Mouse (Mus musculus) midbrain, embryonic 13.5 days (tissue): ENCODE data around the gene Cenpb. TPM values are rescaled to one million over a fixed set of nuclear protein-coding genes. Genes with fewer than 3 reads are reported as not detected.

Experiments
- ATAC-seq: fragments of 200-750 bp; cut with Nextera tagmentation; 2 replicates; pipeline ENCODE4 v1.8.0; 2017; ENCODE audit warnings: mild to moderate bottlenecking, moderate TSS enrichment, moderate library complexity
- H3K27ac ChIP-seq: fragments of 300-500 bp; sonication (generic); 2 replicates; pipeline ENCODE4 v1.5.1; 2015; ENCODE audit warnings: inconsistent platforms, mild to moderate bottlenecking, moderate library complexity
- H3K27me3 ChIP-seq: fragments of 300-500 bp; sonication (generic); 2 replicates; pipeline ENCODE4 v1.6.1; 2015; ENCODE audit warnings: mild to moderate bottlenecking, inconsistent platforms
- H3K36me3 ChIP-seq: fragments of 300-500 bp; sonication (generic); 2 replicates; pipeline ENCODE4 v1.6.1; 2015; ENCODE audit warnings: mild to moderate bottlenecking, inconsistent platforms
- H3K4me1 ChIP-seq: fragments of 300-500 bp; sonication (generic); replicated peaks from 2 replicates; pipeline ENCODE4 v1.6.1; 2015; ENCODE audit warnings: inconsistent platforms
- H3K4me2 ChIP-seq: fragments of 300-500 bp; sonication (generic); replicated peaks from 2 replicates; pipeline ENCODE4 v1.6.1; 2015; ENCODE audit warnings: moderate library complexity, mild to moderate bottlenecking, inconsistent platforms
- H3K4me3 ChIP-seq: fragments of 300-500 bp; sonication (generic); replicated peaks from 2 replicates; pipeline ENCODE4 v1.5.1; 2015; ENCODE audit warnings: mild to moderate bottlenecking, inconsistent platforms
- H3K9ac ChIP-seq: fragments of 300-500 bp; sonication (generic); replicated peaks from 2 replicates; pipeline ENCODE4 v1.6.1; 2015; ENCODE audit warnings: mild to moderate bottlenecking, inconsistent platforms
- H3K9me3 ChIP-seq: fragments of 300-500 bp; sonication (generic); 2 replicates; pipeline ENCODE4 v1.6.1; 2016; ENCODE audit warnings: mild to moderate bottlenecking, inconsistent platforms
- WGBS: fragments of 180-500 bp; shearing (Covaris S2); methylation state at CpG from one replicate; pipeline ENCODE4 v1.1.7; 2015; 5-methylcytosine and 5-hydroxymethylcytosine counted together
- polyA plus RNA-seq: library from polyadenylated mRNA; unstranded; fragments of >200 nt; fragmentation: Nextera tagmentation; extraction: Ambion mirVana; gene quantifications from 2 replicates; pipeline ENCODE4 v1.2.1, GENCODE M21; 2015

Cenpb gene
- polyA plus RNA-seq, 1 experiment from 2014 or later, result 15.0 TPM

DNA sequence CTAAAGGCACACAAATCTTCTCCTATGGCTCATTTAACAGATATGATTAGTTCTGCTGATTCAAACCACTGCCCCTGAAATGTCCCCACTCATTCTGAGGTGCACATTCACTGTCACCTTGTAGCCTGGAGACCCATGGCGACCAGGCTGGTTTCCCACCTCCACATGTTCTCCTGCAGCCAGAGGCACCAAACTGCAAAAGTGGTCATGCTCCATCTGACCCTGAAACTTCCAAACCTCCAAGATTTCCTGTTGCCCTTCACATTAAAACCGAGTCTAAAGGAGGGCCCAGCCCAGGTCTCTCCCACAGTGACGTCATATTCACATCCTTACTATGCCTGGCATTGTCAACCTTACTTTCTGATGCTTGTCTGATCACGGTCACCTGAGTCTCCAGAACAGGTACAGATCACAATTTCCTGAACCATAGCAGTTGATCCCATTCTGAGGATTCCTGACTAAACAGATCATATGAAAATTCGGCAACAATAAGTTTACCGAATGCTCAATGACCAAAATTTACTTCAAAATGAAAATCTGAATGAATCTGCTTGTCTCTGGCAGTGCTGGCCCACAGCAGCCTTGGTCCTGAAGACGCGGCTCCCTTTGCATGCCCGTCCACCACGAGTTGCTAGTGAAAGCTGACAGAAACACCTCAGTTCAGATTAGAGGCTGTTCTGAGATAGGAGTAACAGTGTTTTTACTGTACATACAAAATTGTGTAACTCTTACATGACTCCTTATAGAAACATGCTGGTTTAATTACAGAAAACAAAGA is 47.6 kb downstream of the Cenpb start:
- Histone ChIP-seq H3K9me3 (no peaks in the 10 kb centered on the region), H3K27ac (no peak overlapping the region), H3K4me3 (no peak overlapping the region), H3K9ac (no peak overlapping the region), H3K36me3 (no peaks in the 10 kb centered on the region), H3K4me1 (peaks cover 5% of the 10 kb centered on the region), H3K27me3 (no peaks in the 10 kb centered on the region), H3K4me2 (no peak overlapping the region)
- 85% methylated on average over 10 of the region's 10 CpGs for WGBS
- no peak for ATAC-seq

DNA sequence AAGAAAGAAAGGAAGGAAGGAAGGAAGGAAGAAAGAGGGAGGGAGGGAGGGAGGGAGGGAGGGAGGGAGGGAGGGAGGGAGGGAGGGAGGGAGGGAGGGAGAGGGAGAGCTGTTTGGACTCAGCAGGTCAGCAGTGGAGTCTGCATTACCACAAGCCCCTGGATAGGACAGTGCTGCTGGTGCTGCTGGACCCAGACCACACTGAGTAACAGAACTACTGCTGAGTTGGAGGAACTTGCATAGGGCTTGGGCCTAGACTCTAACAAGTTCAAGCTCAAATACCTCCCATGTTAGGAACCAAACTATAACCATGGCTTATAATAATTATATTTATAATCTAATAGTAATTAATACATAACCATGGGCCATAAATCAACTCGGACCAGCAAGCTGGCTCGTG is 49.0 kb downstream of the Cenpb start:
- H3K27ac ChIP-seq, result no peak overlapping the region
- H3K9me3 ChIP-seq, result no peaks in the 10 kb centered on the region
- H3K27me3 ChIP-seq, result no peaks in the 10 kb centered on the region
- no peak overlapping the region for H3K4me3 ChIP-seq
- ATAC-seq, result no peak
- H3K36me3 ChIP-seq, result no peaks in the 10 kb centered on the region
- 89% methylated on average over 2 of the region's 2 CpGs for WGBS
- H3K9ac ChIP-seq, result no peak overlapping the region
- peaks cover 15% of the 10 kb centered on the region for H3K4me1 ChIP-seq
- no peak overlapping the region for H3K4me2 ChIP-seq

DNA sequence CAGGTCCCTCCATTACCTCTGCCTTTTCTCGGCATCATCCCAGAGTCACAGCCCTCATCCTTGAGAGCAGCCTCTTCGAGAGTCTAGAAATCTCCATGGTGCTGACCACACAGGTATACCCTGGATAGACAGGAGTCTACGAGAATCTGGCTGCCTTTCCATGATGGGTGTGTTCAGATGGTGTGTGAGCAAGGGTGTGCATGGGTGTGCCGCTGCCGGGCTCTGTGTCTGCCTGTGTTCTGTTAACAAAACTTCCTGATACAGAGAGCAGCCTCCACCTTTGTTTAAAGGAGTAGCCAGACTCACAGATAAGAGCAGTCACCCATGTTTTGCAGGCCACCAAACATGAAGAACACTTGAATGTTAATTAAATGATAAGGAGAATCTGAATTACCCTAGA is 50.0 kb downstream of the Cenpb start:
- WGBS, result 91% methylated on average over 5 of the region's 5 CpGs

DNA sequence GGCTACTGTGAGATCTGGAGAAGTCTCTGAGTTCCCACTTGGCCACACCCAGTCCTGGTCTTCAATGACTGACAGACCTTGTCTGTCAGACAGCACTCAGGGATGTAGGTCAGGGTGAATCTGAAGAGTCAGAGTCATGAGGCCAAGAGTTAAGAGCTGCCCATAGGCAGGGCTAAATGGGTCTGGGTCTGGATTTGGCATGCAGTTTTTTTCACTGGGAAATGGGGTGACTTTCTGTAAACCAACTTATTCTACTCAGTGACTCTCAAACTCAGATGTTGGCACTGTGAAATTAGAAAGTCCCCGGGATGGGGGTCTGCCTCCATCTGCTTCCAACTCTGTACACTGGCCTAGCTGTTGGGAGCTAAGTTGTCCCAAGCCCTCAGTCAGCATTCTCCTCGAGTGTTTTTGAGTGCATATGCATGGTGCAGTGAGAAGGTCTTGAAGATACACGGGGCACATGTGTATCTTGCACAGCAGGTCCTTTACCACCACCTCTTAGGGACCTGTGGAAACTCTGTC is 51.2 kb downstream of the Cenpb start:
- ATAC-seq, result no peak
- Histone ChIP-seq H3K4me2 (no peak overlapping the region), H3K27me3 (0 out of 2 replicates have a peak, but pooled peaks cover 3% of the 10 kb centered on the region)

More for the DNA sequence above, 50.0 kb downstream of the Cenpb start:
- H3K4me3 ChIP-seq, result no peak overlapping the region
- H3K4me2 ChIP-seq, result no peak overlapping the region
- H3K4me1 ChIP-seq, result peaks cover 15% of the 10 kb centered on the region
- H3K27me3 ChIP-seq, result 0 out of 2 replicates have a peak, but pooled peaks cover 3% of the 10 kb centered on the region
- no peaks in the 10 kb centered on the region for H3K9me3 ChIP-seq
- H3K36me3 ChIP-seq, result no peaks in the 10 kb centered on the region
- no peak overlapping the region for H3K9ac ChIP-seq
- ATAC-seq, result no peak
- no peak overlapping the region for H3K27ac ChIP-seq

DNA sequence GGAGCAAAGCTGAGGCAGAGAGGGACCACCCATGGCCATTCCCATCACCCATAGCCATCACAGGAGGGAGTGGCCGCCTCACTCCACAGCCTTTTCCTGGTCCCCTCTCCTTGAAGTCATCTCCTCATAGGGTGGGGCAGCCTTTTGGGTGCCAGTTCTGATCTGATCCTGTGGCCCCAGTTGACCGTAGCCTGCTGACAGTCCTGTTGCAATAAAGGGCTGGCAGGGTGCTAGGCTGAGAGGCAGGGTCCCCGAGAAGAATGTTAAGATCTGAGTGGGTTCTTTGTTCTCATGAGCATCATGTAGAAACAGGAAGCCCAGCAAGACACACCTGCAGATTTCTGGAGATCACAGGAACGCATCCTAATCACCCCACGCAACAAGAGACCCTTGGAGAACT is 51.7 kb downstream of the Cenpb start:
- Histone ChIP-seq H3K27ac (no peak overlapping the region), H3K4me2 (peak overlapping the region; percentile 89; the same call in 1 of the 2 replicates), H3K27me3 (0 out of 2 replicates have a peak, but pooled peaks cover 3% of the 10 kb centered on the region), H3K4me3 (no peak overlapping the region; the same call in 1 of the 2 replicates), H3K9me3 (no peaks in the 10 kb centered on the region), H3K9ac (no peak overlapping the region), H3K36me3 (no peaks in the 10 kb centered on the region), H3K4me1 (peaks cover 15% of the 10 kb centered on the region)
- 91% methylated on average over 5 of the region's 5 CpGs for whole genome bisulfite sequencing
- no peak for ATAC-seq

More for the DNA sequence above, 51.2 kb downstream of the Cenpb start:
- Histone ChIP-seq H3K36me3 (no peaks in the 10 kb centered on the region), H3K4me1 (peaks cover 15% of the 10 kb centered on the region), H3K4me3 (no peak overlapping the region), H3K9ac (no peak overlapping the region), H3K9me3 (no peaks in the 10 kb centered on the region), H3K27ac (no peak overlapping the region)
- 90% methylated on average over 3 of the region's 3 CpGs for WGBS

DNA sequence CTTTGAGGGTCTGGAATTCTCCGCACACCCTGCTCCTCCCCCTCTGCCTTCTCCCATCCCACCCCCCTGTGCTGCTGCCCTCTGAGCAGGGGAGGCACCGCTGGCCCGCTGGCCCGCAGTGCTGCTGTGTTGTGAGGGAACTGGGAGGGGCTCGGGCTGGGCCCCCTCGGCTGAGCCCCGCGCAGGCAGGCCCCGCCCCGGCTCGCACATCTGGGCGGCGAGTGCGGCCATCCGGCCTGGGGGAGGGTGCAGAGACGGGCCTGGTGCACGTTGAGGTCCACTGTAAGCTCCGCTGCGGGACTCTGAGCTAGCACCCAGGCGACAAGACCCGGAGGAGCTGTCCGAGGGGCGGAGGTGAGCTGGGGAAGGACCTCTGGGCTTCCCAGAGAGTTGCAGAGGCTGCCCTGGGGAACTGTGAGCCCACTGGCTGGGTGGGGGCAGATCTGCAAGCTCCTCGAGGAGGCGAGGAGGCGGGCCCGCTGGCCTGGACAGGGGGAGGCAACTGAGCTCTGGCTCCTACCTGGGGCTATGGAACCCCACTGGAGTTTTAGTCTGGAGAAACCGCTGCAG is 52.6 kb downstream of the Cenpb start, which contains the start of gene Hspa12b:
Gene Hspa12b (plus strand): TSS at position 120 of the 570 bp plus-strand sequence.
- no peaks in the 10 kb centered on the region for H3K9me3 ChIP-seq
- 0 out of 2 replicates have a peak, but pooled peaks cover 3% of the 10 kb centered on the region for H3K27me3 ChIP-seq
- ATAC-seq, result peak; percentile 86
- H3K27ac ChIP-seq, result no peak within 1 kb of the TSS
- H3K4me3 ChIP-seq, result peak within 1 kb of the TSS; percentile 47
- peak within 1 kb of the TSS; percentile 89 for H3K4me2 ChIP-seq
- H3K36me3 ChIP-seq, result no peaks in the 10 kb centered on the region
- H3K9ac ChIP-seq, result peak within 1 kb of the TSS; percentile 78
- H3K4me1 ChIP-seq, result peaks cover 15% of the 10 kb centered on the region
- WGBS, result under 1% methylated on average over 27 of the region's 28 CpGs

DNA sequence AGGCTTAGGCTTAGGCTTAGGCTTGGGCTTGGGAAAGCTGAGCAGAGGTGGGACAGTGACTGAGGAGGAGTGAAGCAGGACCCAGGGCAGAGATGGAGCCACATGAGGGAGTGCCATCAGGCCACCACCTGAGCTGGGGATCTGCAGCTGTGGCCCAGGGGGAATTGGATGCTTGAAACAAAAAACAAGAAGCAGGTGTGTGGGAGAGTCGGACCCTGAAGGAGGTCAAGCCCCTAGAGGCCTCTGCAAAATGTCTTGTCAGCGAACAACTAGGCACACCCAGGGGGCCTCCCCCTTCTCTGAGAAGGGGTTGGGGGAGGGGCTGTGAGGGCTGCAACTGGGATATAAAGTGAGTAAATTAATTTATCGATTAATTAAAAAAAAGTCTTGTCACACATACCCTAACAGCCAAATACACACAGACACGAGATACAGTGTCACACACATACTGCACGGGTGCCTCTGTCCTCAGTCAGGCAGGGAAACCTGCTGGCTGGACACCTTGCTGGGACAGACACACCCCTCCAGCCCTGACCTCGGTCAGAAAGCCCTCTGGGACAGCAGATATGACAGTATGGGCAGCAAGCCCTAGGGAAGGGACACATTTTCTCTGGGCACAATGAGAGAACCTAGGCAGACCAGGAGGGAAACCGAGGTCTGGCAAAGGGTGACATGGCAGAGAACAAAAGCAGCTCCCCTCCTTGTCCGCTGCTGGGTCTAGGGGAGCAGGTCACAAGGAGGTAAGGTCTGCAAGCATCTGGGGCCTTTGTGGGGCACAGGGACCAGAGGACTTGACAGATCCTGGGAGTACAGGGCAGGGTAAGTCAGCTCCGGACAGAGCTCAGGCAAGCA is 53.7 kb downstream of the Cenpb start:
- Histone ChIP-seq H3K27ac (no peak overlapping the region), H3K36me3 (no peaks in the 10 kb centered on the region), H3K4me1 (peaks cover 15% of the 10 kb centered on the region), H3K9ac (no peak overlapping the region), H3K27me3 (0 out of 2 replicates have a peak, but pooled peaks cover 3% of the 10 kb centered on the region), H3K4me2 (peak overlapping the region; percentile 89; the same call in 1 of the 2 replicates), H3K9me3 (no peaks in the 10 kb centered on the region), H3K4me3 (no peak overlapping the region)
- peak; percentile 24; the same call in 1 of the 2 replicates for ATAC-seq
- WGBS, result 40% methylated on average over 9 of the region's 9 CpGs

Other genes starting within 250 kb of the Cenpb start
- gene Gfra4, start 137.0 kb downstream of the Cenpb start, polyA plus RNA-seq, result 14.1 and 15.2 TPM in 2 replicates
- gene Adam33, start 116.3 kb downstream of the Cenpb start, polyA plus RNA-seq, result 0.38 and 0.81 TPM in 2 replicates
- 0.06 and 0.17 TPM in 2 replicates for gene Siglec1, start 93.3 kb downstream of the Cenpb start, polyA plus RNA-seq
- 3.1 and 4.0 TPM in 2 replicates for gene Hspa12b, start 52.8 kb downstream of the Cenpb start, polyA plus RNA-seq
- not detected in 2 replicates for gene Gm11037, start 46.6 kb downstream of the Cenpb start, polyA plus RNA-seq
- 89.6 and 92.2 TPM in 2 replicates for gene 1700037H04Rik, start 20.0 kb downstream of the Cenpb start, polyA plus RNA-seq
- gene Cdc25b, start 6.9 kb upstream of the Cenpb start, polyA plus RNA-seq, result 50.6 and 59.3 TPM in 2 replicates
- gene Spef1, start 7.2 kb upstream of the Cenpb start, polyA plus RNA-seq, result 10.8 and 11.5 TPM in 2 replicates
- 32.7 and 33.4 TPM in 2 replicates for gene Ap5s1, start 27.0 kb upstream of the Cenpb start, polyA plus RNA-seq
- gene Mavs, start 54.0 kb upstream of the Cenpb start, polyA plus RNA-seq, result 6.6 and 8.6 TPM in 2 replicates
- 29.2 and 33.9 TPM in 2 replicates for gene Pank2, start 82.4 kb upstream of the Cenpb start, polyA plus RNA-seq
- 23.1 and 23.6 TPM in 2 replicates for gene Rnf24, start 172.8 kb upstream of the Cenpb start, polyA plus RNA-seq